Mouse (Mus musculus) C2C12 (cell line): ENCODE data around the gene Iqck.

Source experiments
- CEBPB ChIP-seq: IDR thresholded peaks from one replicate; pipeline ENCODE4 v1.6.1; 2011; ENCODE audit warnings: low read depth, mild to moderate bottlenecking, control low read depth, moderate library complexity
- CTCF ChIP-seq: IDR thresholded peaks from one replicate; pipeline ENCODE4 v1.5.1; 2011; ENCODE audit not compliant: control insufficient read depth, insufficient read depth, insufficient read length
- FOSL1 ChIP-seq: IDR thresholded peaks from one replicate; pipeline ENCODE4 v1.8.0; 2011; ENCODE audit warnings: mild to moderate bottlenecking, low read length; ENCODE audit not compliant: poor library complexity, insufficient read depth, severe bottlenecking
- MYOD1 ChIP-seq: IDR thresholded peaks from one replicate; pipeline ENCODE4 v1.6.1; 2011; ENCODE audit warnings: low read depth; ENCODE audit not compliant: control insufficient read depth, insufficient read length
- USF1 ChIP-seq: IDR thresholded peaks from one replicate; pipeline ENCODE4 v1.6.1; 2011; ENCODE audit warnings: low read depth, mild to moderate bottlenecking, control low read depth, moderate library complexity

GRCm38 (mm10) chr7:118979708-118980107 is 124.2 kb downstream of the Iqck start:
- TF ChIP-seq CTCF (no peak), MYOD1 (no peak), CEBPB (no peak), FOSL1 (no peak), USF1 (no peak)
